Comparison of ENCODE assay signal across 7 mouse cellular contexts in genomic region chr10:43021017-43021416, GRCm38 (mm10).
DNase-seq lines count a peak whose midpoint lies in the region; ATAC-seq and TF ChIP-seq lines count a peak whose summit lies in the region.

No protein-coding gene starts in this region.

- no peak overlapping the region for H3K27ac ChIP-seq in lung, embryonic 15.5 days
- H3K27ac ChIP-seq in cortical plate, adult 2 months (ENCODE audit: insufficient read depth, low read length): 0 out of 2 replicates have a peak overlapping the region, but pooled peaks have one; percentile 25
- H3K27ac ChIP-seq in intestine, embryonic 14.5 days (ENCODE audit: low read depth): no peak overlapping the region
- no peak overlapping the region for H3K27ac ChIP-seq in neural tube, embryonic 13.5 days (replicated peaks)
- no peak overlapping the region for H3K27ac ChIP-seq in thymus, adult 2 months (ENCODE audit: control insufficient read depth, insufficient read depth, low read length)

- H3K4me2 ChIP-seq in lung, embryonic 15.5 days: peak overlapping the region; percentile 97
- peak overlapping the region; percentile 92 for H3K4me2 ChIP-seq in intestine, embryonic 14.5 days (ENCODE audit: low read length)
- H3K4me2 ChIP-seq in neural tube, embryonic 13.5 days: peak overlapping the region; percentile 94

- no peak for ATAC-seq in lung, embryonic 15.5 days (ENCODE audit: borderline replicate concordance, extremely low read depth, low FRiP score, low TSS enrichment)
- ATAC-seq in intestine, embryonic 14.5 days (replicated peaks; ENCODE audit: low FRiP score, low TSS enrichment, low read depth): peak; percentile 13; the same call in 1 of the 2 replicates
- ATAC-seq in neural tube, embryonic 13.5 days (ENCODE audit: low read depth): peak; percentile 34
- no peak for ATAC-seq in megakaryocyte-erythroid progenitor cell, adult 5-6 weeks (replicated peaks; ENCODE audit: low FRiP score, low TSS enrichment, poor library complexity, severe bottlenecking)

- no peaks in the 10 kb centered on the region for H3K9me3 ChIP-seq in lung, embryonic 15.5 days
- no peaks in the 10 kb centered on the region for H3K9me3 ChIP-seq in intestine, embryonic 14.5 days (ENCODE audit: control insufficient read depth, low read length)
- H3K9me3 ChIP-seq in neural tube, embryonic 13.5 days: no peaks in the 10 kb centered on the region

- 2% methylated on average over 35 of the region's 35 CpGs for WGBS in lung, embryonic 15.5 days
- WGBS in intestine, embryonic 14.5 days: 7% methylated on average over 35 of the region's 35 CpGs
- 3% methylated on average over 34 of the region's 35 CpGs for WGBS in neural tube, embryonic 13.5 days
- WGBS in thymus, adult 2 months: 5% methylated on average over 34 of the region's 35 CpGs

- TF ChIP-seq POLR2A in cortical plate, adult 2 months (IDR thresholded peaks at IDR 0.05; ENCODE audit: extremely low read depth, insufficient read depth, low read length): no peak
- no peak for TF ChIP-seq POLR2A in thymus, adult 2 months (IDR thresholded peaks at IDR 0.05; ENCODE audit: control insufficient read depth, extremely low read depth, insufficient read depth, low read length, poor library complexity)

- no peak for DNase-seq in lung, postnatal 10 days
- peak; percentile 67 for DNase-seq in intestine, embryonic 14.5 days (ENCODE audit: low spot score)
- no peak for DNase-seq in thymus, adult 2 months

- H3K36me3 ChIP-seq in lung, embryonic 15.5 days: no peaks in the 10 kb centered on the region
- H3K36me3 ChIP-seq in intestine, embryonic 14.5 days (ENCODE audit: control insufficient read depth, insufficient read depth, low read length): no peaks in the 10 kb centered on the region
- H3K36me3 ChIP-seq in neural tube, embryonic 13.5 days: no peaks in the 10 kb centered on the region
- H3K36me3 ChIP-seq in thymus, adult 2 months (ENCODE audit: control insufficient read depth, insufficient read depth, low read length): no peaks in the 10 kb centered on the region

- no peak for TF ChIP-seq CTCF in cortical plate, adult 2 months (IDR thresholded peaks at IDR 0.05; ENCODE audit: extremely low read depth, insufficient read depth, low read length)
- TF ChIP-seq CTCF in thymus, adult 2 months (IDR thresholded peaks at IDR 0.05; ENCODE audit: borderline replicate concordance, control insufficient read depth, extremely low read depth, insufficient read depth, low read length, poor library complexity): no peak

- peak overlapping the region; percentile 52 for H3K4me3 ChIP-seq in lung, embryonic 15.5 days
- H3K4me3 ChIP-seq in cortical plate, adult 2 months (ENCODE audit: insufficient read depth, low read length): peak overlapping the region; percentile 44
- peak overlapping the region; percentile 50 for H3K4me3 ChIP-seq in intestine, embryonic 14.5 days (ENCODE audit: low read depth, low read length)
- H3K4me3 ChIP-seq in neural tube, embryonic 13.5 days: peak overlapping the region; percentile 48
- no peak overlapping the region for H3K4me3 ChIP-seq in thymus, adult 2 months (ENCODE audit: control insufficient read depth, insufficient read depth, low read length)

- H3K9ac ChIP-seq in lung, embryonic 15.5 days: peak overlapping the region; percentile 42
- peak overlapping the region; percentile 45 for H3K9ac ChIP-seq in intestine, embryonic 14.5 days (ENCODE audit: low read length)
- H3K9ac ChIP-seq in neural tube, embryonic 13.5 days: peak overlapping the region; percentile 76

- peaks cover 19% of the 10 kb centered on the region for H3K4me1 ChIP-seq in lung, embryonic 15.5 days
- peaks cover 4% of the 10 kb centered on the region for H3K4me1 ChIP-seq in cortical plate, adult 2 months (ENCODE audit: control insufficient read depth, insufficient read depth, low read length)
- peaks cover 11% of the 10 kb centered on the region; the same call in 1 of the 2 replicates for H3K4me1 ChIP-seq in intestine, embryonic 14.5 days (replicated peaks; ENCODE audit: control insufficient read depth, insufficient read depth, low read length)
- H3K4me1 ChIP-seq in neural tube, embryonic 13.5 days (replicated peaks): peaks cover 26% of the 10 kb centered on the region
- H3K4me1 ChIP-seq in thymus, adult 2 months (replicated peaks; ENCODE audit: control insufficient read depth, insufficient read depth, low read length): no peaks in the 10 kb centered on the region

- H3K27me3 ChIP-seq in lung, embryonic 15.5 days: peaks cover 58% of the 10 kb centered on the region
- H3K27me3 ChIP-seq in intestine, embryonic 14.5 days (replicated peaks; ENCODE audit: control insufficient read depth, insufficient read depth, low read length): peaks cover 54% of the 10 kb centered on the region
- H3K27me3 ChIP-seq in neural tube, embryonic 13.5 days: peaks cover 44% of the 10 kb centered on the region
- peaks cover 16% of the 10 kb centered on the region for H3K27me3 ChIP-seq in thymus, adult 2 months (ENCODE audit: control insufficient read depth, insufficient read depth, low read length)

Comparison
In these comparisons a context has a peak if more than half of its experiments do, and no peak if none do; other contexts are left out.
1. ATAC-seq: peak in intestine, embryonic 14.5 days (single experiment) and neural tube, embryonic 13.5 days (single experiment); none in lung, embryonic 15.5 days (single experiment) and megakaryocyte-erythroid progenitor cell, adult 5-6 weeks (single experiment).
2. Peak in every context shown above with its lines, with median percentiles within 50 percentile points of each other: H3K4me2 ChIP-seq and H3K9ac ChIP-seq.